12 mouse cellular contexts compared by ENCODE assay signal in the genomic region with DNA sequence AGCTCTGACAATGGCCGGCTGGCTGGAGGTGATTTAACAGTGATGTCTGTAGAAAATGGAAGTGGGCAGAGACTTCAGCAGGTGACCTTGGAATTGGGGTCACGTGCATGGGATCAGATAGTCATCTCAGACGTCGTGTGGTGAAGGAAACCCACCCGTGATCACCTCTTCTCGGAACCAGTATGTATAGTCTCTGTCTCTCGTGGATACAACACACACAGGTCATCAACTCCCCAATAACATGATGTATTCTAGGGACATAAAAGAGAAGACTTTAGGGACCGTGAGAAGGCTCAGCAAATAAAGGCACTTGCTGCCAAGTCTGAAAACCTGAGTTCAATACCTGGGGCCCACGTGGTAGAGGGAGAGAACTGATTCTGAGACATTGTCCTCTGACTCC.
DNase-seq lines count a peak whose midpoint lies in the region; ATAC-seq lines count a peak whose summit lies in the region.
"Had no signal": no experiment of that assay in that cellular context is flagged by ENCODE, and none has a peak within 500 bp of the region (broad histone marks: within the 10 kb centered on the region; RNA-seq: fewer than 3 reads in every experiment).

No protein-coding gene starts in this region.

- WGBS in lung, embryonic 16.5 days, result 58% methylated on average over 9 of the region's 9 CpGs
- WGBS in forebrain, embryonic 12.5 days, result 55% methylated on average over 9 of the region's 9 CpGs
- WGBS in hindbrain, embryonic 14.5 days, result 32% methylated on average over 9 of the region's 9 CpGs
- 44% methylated on average over 9 of the region's 9 CpGs for WGBS in midbrain, embryonic 15.5 days

- no peaks in the 10 kb centered on the region for H3K36me3 ChIP-seq in lung, embryonic 16.5 days (ENCODE audit: control insufficient read depth, insufficient read depth, low read length)
- H3K36me3 ChIP-seq in forebrain, embryonic 12.5 days (replicated peaks), result no peaks in the 10 kb centered on the region
- H3K36me3 ChIP-seq in hindbrain, embryonic 14.5 days (replicated peaks; ENCODE audit: control insufficient read depth, insufficient read depth), result no peaks in the 10 kb centered on the region
- no peaks in the 10 kb centered on the region for H3K36me3 ChIP-seq in midbrain, embryonic 15.5 days (replicated peaks)
- H3K36me3 ChIP-seq: heart, embryonic 13.5 days had no signal

- H3K4me1 ChIP-seq in lung, embryonic 16.5 days (replicated peaks; ENCODE audit: control insufficient read depth, insufficient read depth, low read length), result peaks cover 3% of the 10 kb centered on the region; the same call in 1 of the 2 replicates
- peaks cover 16% of the 10 kb centered on the region for H3K4me1 ChIP-seq in forebrain, embryonic 12.5 days
- 0 out of 2 replicates have a peak, but pooled peaks cover 5% of the 10 kb centered on the region for H3K4me1 ChIP-seq in hindbrain, embryonic 14.5 days (replicated peaks; ENCODE audit: control insufficient read depth, insufficient read depth, low read length)
- peaks cover 7% of the 10 kb centered on the region for H3K4me1 ChIP-seq in midbrain, embryonic 15.5 days
- H3K4me1 ChIP-seq: heart, embryonic 13.5 days had no signal

- H3K4me3 ChIP-seq in lung, embryonic 16.5 days (ENCODE audit: low read length), result no peak overlapping the region
- H3K4me3 ChIP-seq in forebrain, embryonic 12.5 days (replicated peaks), result no peak overlapping the region
- H3K4me3 ChIP-seq in hindbrain, embryonic 14.5 days (replicated peaks; ENCODE audit: low read length), result no peak overlapping the region
- no peak overlapping the region for H3K4me3 ChIP-seq in midbrain, embryonic 15.5 days
- H3K4me3 ChIP-seq: heart, embryonic 13.5 days had no signal

- ATAC-seq in lung, embryonic 16.5 days (ENCODE audit: low read depth), result 0 out of 2 replicates have a peak, but pooled peaks have one; percentile 7
- peak; percentile 51; the same call in 1 of the 2 replicates for ATAC-seq in forebrain, embryonic 12.5 days (ENCODE audit: low FRiP score)
- ATAC-seq in hindbrain, embryonic 14.5 days (ENCODE audit: low FRiP score), result 0 out of 2 replicates have a peak, but pooled peaks have one; percentile 34
- peak; percentile 48; the same call in 1 of the 2 replicates for ATAC-seq in midbrain, embryonic 15.5 days (replicated peaks)
- ATAC-seq: intestine, postnatal 0 days; liver, postnatal 0 days had no signal

- H3K4me2 ChIP-seq in lung, embryonic 16.5 days (ENCODE audit: low read depth, low read length), result no peak overlapping the region
- H3K4me2 ChIP-seq in forebrain, embryonic 12.5 days, result no peak overlapping the region
- H3K4me2 ChIP-seq in hindbrain, embryonic 14.5 days (replicated peaks), result no peak overlapping the region
- H3K4me2 ChIP-seq in midbrain, embryonic 15.5 days, result no peak overlapping the region
- H3K4me2 ChIP-seq: heart, embryonic 13.5 days had no signal

- no peak for DNase-seq in lung, postnatal 36 days
- DNase-seq in hindbrain, embryonic 14.5 days (ENCODE audit: low spot score), result no peak
- DNase-seq in retina, postnatal 1 day, result no peak
- DNase-seq in thymus, postnatal 4 days, result no peak
- DNase-seq: cerebellum, adult 11-12 months; heart, postnatal 4 days; liver, postnatal 0 days had no signal

- no peaks in the 10 kb centered on the region for H3K9me3 ChIP-seq in lung, embryonic 16.5 days (ENCODE audit: control insufficient read depth, low read length)
- 0 out of 2 replicates have a peak, but pooled peaks cover 6% of the 10 kb centered on the region for H3K9me3 ChIP-seq in forebrain, embryonic 12.5 days
- peaks cover 4% of the 10 kb centered on the region; the same call in 1 of the 2 replicates for H3K9me3 ChIP-seq in hindbrain, embryonic 14.5 days (ENCODE audit: control insufficient read depth, low read length)
- H3K9me3 ChIP-seq in midbrain, embryonic 15.5 days, result no peaks in the 10 kb centered on the region
- H3K9me3 ChIP-seq: heart, embryonic 13.5 days had no signal

- no peaks in the 10 kb centered on the region for H3K27me3 ChIP-seq in lung, embryonic 16.5 days (ENCODE audit: control insufficient read depth, insufficient read depth, low read depth, low read length)
- no peaks in the 10 kb centered on the region for H3K27me3 ChIP-seq in forebrain, embryonic 12.5 days
- H3K27me3 ChIP-seq in hindbrain, embryonic 14.5 days (ENCODE audit: control insufficient read depth, insufficient read depth, low read length), result no peaks in the 10 kb centered on the region
- H3K27me3 ChIP-seq in midbrain, embryonic 15.5 days (replicated peaks), result no peaks in the 10 kb centered on the region
- H3K27me3 ChIP-seq: heart, embryonic 13.5 days had no signal

- H3K27ac ChIP-seq in lung, embryonic 16.5 days (ENCODE audit: low read length), result no peak overlapping the region
- H3K27ac ChIP-seq in forebrain, embryonic 12.5 days, result peak overlapping the region; percentile 75
- H3K27ac ChIP-seq in hindbrain, embryonic 14.5 days, result no peak overlapping the region
- no peak overlapping the region for H3K27ac ChIP-seq in midbrain, embryonic 15.5 days
- H3K27ac ChIP-seq: heart, embryonic 13.5 days had no signal

- no peak overlapping the region for H3K9ac ChIP-seq in lung, embryonic 16.5 days (ENCODE audit: low read length)
- H3K9ac ChIP-seq in forebrain, embryonic 12.5 days, result no peak overlapping the region
- H3K9ac ChIP-seq in hindbrain, embryonic 14.5 days, result no peak overlapping the region
- no peak overlapping the region for H3K9ac ChIP-seq in midbrain, embryonic 15.5 days
- H3K9ac ChIP-seq: heart, embryonic 13.5 days; liver, postnatal 0 days had no signal
